Comparison of ENCODE assay signal across 18 mouse cellular contexts in genomic region chr1:191490446-191490845, GRCm38 (mm10).
DNase-seq lines count a peak whose midpoint lies in the region; ATAC-seq and TF ChIP-seq lines count a peak whose summit lies in the region.
"Had no signal": no experiment of that assay in that cellular context is flagged by ENCODE, and none has a peak within 500 bp of the region (broad histone marks: within the 10 kb centered on the region; RNA-seq: fewer than 3 reads in every experiment).

No protein-coding gene starts in this region.

- ATAC-seq in hindbrain, embryonic 14.5 days (ENCODE audit: low FRiP score) = no peak
- ATAC-seq in hindbrain, embryonic 13.5 days (ENCODE audit: low FRiP score) = no peak
- ATAC-seq in heart, postnatal 0 days (ENCODE audit: insufficient read depth, low read depth) = peak; percentile 47
- ATAC-seq: CD4-positive, CD25-positive, alpha-beta regulatory T cell, adult 4 months; forebrain, embryonic 13.5 days; intestine, postnatal 0 days; midbrain, embryonic 13.5 days had no signal

- no peak overlapping the region for H3K4me3 ChIP-seq in hindbrain, embryonic 14.5 days (replicated peaks; ENCODE audit: low read length)
- no peak overlapping the region for H3K4me3 ChIP-seq in hindbrain, embryonic 13.5 days
- no peak overlapping the region for H3K4me3 ChIP-seq in heart, postnatal 0 days (ENCODE audit: low read depth, low read length)
- H3K4me3 ChIP-seq: forebrain, embryonic 13.5 days; hindbrain, embryonic 12.5 days; left cerebral cortex, adult 2 months; midbrain, embryonic 13.5 days had no signal

- H3K9me3 ChIP-seq in hindbrain, embryonic 14.5 days (ENCODE audit: control insufficient read depth, low read length) = no peaks in the 10 kb centered on the region
- no peaks in the 10 kb centered on the region for H3K9me3 ChIP-seq in hindbrain, embryonic 13.5 days
- no peaks in the 10 kb centered on the region for H3K9me3 ChIP-seq in heart, postnatal 0 days (replicated peaks; ENCODE audit: control insufficient read depth, low read length)
- H3K9me3 ChIP-seq: forebrain, embryonic 13.5 days; hindbrain, embryonic 12.5 days; midbrain, embryonic 13.5 days had no signal

- H3K4me2 ChIP-seq in hindbrain, embryonic 14.5 days (replicated peaks) = no peak overlapping the region
- no peak overlapping the region for H3K4me2 ChIP-seq in hindbrain, embryonic 13.5 days
- H3K4me2 ChIP-seq in heart, postnatal 0 days (ENCODE audit: low read depth, low read length) = no peak overlapping the region
- H3K4me2 ChIP-seq: forebrain, embryonic 13.5 days; hindbrain, embryonic 12.5 days; midbrain, embryonic 13.5 days had no signal

- TF ChIP-seq EP300 in heart, postnatal 0 days (IDR thresholded peaks at IDR 0.05; ENCODE audit: low read depth) = peak; percentile 89

- 75% methylated on average over 7 of the region's 7 CpGs for WGBS in hindbrain, embryonic 14.5 days
- WGBS in hindbrain, embryonic 13.5 days = 75% methylated on average over 7 of the region's 7 CpGs
- WGBS in heart, postnatal 0 days = 61% methylated on average over 7 of the region's 7 CpGs

- H3K4me1 ChIP-seq in hindbrain, embryonic 14.5 days (replicated peaks; ENCODE audit: control insufficient read depth, insufficient read depth, low read length) = no peaks in the 10 kb centered on the region
- H3K4me1 ChIP-seq in hindbrain, embryonic 13.5 days (replicated peaks) = peaks cover 9% of the 10 kb centered on the region
- H3K4me1 ChIP-seq in heart, postnatal 0 days (ENCODE audit: control insufficient read depth, insufficient read depth) = peaks cover 27% of the 10 kb centered on the region
- H3K4me1 ChIP-seq: forebrain, embryonic 13.5 days; midbrain, embryonic 13.5 days had no signal

- H3K9ac ChIP-seq in hindbrain, embryonic 14.5 days = no peak overlapping the region
- no peak overlapping the region for H3K9ac ChIP-seq in hindbrain, embryonic 13.5 days
- H3K9ac ChIP-seq in heart, postnatal 0 days (replicated peaks; ENCODE audit: low read depth, low read length) = no peak overlapping the region
- H3K9ac ChIP-seq: forebrain, embryonic 13.5 days; hindbrain, embryonic 12.5 days; midbrain, embryonic 13.5 days had no signal

- no peaks in the 10 kb centered on the region for H3K36me3 ChIP-seq in hindbrain, embryonic 14.5 days (replicated peaks; ENCODE audit: control insufficient read depth, insufficient read depth)
- no peaks in the 10 kb centered on the region for H3K36me3 ChIP-seq in hindbrain, embryonic 13.5 days
- no peaks in the 10 kb centered on the region for H3K36me3 ChIP-seq in heart, postnatal 0 days (replicated peaks; ENCODE audit: control insufficient read depth, insufficient read depth, low read length)
- H3K36me3 ChIP-seq: hindbrain, embryonic 12.5 days; midbrain, embryonic 13.5 days had no signal

- no peak overlapping the region for H3K27ac ChIP-seq in hindbrain, embryonic 14.5 days
- H3K27ac ChIP-seq in hindbrain, embryonic 13.5 days = no peak overlapping the region
- H3K27ac ChIP-seq in heart, postnatal 0 days (ENCODE audit: low read depth) = 0 out of 2 replicates have a peak overlapping the region, but pooled peaks have one; percentile 16
- H3K27ac ChIP-seq: forebrain, embryonic 13.5 days; hindbrain, embryonic 12.5 days; left cerebral cortex, adult 2 months; macrophage; midbrain, embryonic 13.5 days had no signal

- TF ChIP-seq CTCF in heart, postnatal 0 days (IDR thresholded peaks at IDR 0.05; ENCODE audit: low read depth) = no peak

- H3K27me3 ChIP-seq in hindbrain, embryonic 14.5 days (ENCODE audit: control insufficient read depth, insufficient read depth, low read length) = no peaks in the 10 kb centered on the region
- H3K27me3 ChIP-seq in hindbrain, embryonic 13.5 days = 0 out of 2 replicates have a peak, but pooled peaks cover 2% of the 10 kb centered on the region
- no peaks in the 10 kb centered on the region for H3K27me3 ChIP-seq in heart, postnatal 0 days (ENCODE audit: control insufficient read depth, insufficient read depth, low read length)
- H3K27me3 ChIP-seq: forebrain, embryonic 13.5 days; hindbrain, embryonic 12.5 days; midbrain, embryonic 13.5 days had no signal

- DNase-seq in hindbrain, embryonic 14.5 days (ENCODE audit: low spot score) = peak; percentile 18
- no peak for DNase-seq in heart, postnatal 0 days (ENCODE audit: low spot score)
- peak; percentile 43 for DNase-seq in heart, postnatal 4 days
- peak; percentile 19 for DNase-seq in lung, postnatal 14 days
- no peak for DNase-seq in frontal cortex, adult 2 months (ENCODE audit: extremely low spot score in 1 of 2, low spot score in 1 of 2)
- DNase-seq in layer of hippocampus, adult 9-10 months (ENCODE audit: low spot score) = no peak
- DNase-seq: cerebellum, adult 11 months; gastrocnemius, postnatal 14 days; right cerebral cortex, postnatal 25 days; thymus, postnatal 14 days had no signal

Comparison
In these comparisons a context has a peak if more than half of its experiments do, and no peak if none do; other contexts are left out.
1. DNase-seq: peak in hindbrain, embryonic 14.5 days (single experiment), heart, postnatal 4 days (single experiment) and lung, postnatal 14 days (single experiment); none in heart, postnatal 0 days (single experiment), frontal cortex, adult 2 months (0 of 2) and layer of hippocampus, adult 9-10 months (single experiment).